Mouse (Mus musculus) cerebellum, postnatal 36 days (tissue): ENCODE measurements at regions not wholly inside any gene's neighbourhood (a gene's known extent, or its start where the extent isn't known, plus 50 kb on each side); places are given as distances from the start of the nearest gene placed in this dataset.

Experiments
- DNase-seq, 2 experiments: peaks; one replicate each; pipeline ENCODE4 v3.0.0; 2021 to 2022; ENCODE audit warnings: mixed read lengths in 2 of 2

- peak; percentile 6 to 8 for DNase-seq
Measured at GRCm38 (mm10) chr2:98439532-98439931, 222.5 kb upstream of the Gm10801 start.

- DNase-seq: no peak
Measured at GRCm38 (mm10) chr2:98481533-98481932, 180.5 kb upstream of the Gm10801 start.
